Mouse (Mus musculus): ENCODE measurements around the gene Gas2l2. TPM values are rescaled to one million over a fixed set of nuclear protein-coding genes. Genes with fewer than 3 reads are reported as not detected.

Gas2l2 gene
- 3.4 and 3.5 TPM in 2 replicates for polyA plus RNA-seq (2012; rRNA removed)

GRCm38 (mm10) chr11:83429355-83429754 lies at the start of gene Gas2l2:
Gas2l2 (minus strand) TSS chr11:83429455.

DNA sequence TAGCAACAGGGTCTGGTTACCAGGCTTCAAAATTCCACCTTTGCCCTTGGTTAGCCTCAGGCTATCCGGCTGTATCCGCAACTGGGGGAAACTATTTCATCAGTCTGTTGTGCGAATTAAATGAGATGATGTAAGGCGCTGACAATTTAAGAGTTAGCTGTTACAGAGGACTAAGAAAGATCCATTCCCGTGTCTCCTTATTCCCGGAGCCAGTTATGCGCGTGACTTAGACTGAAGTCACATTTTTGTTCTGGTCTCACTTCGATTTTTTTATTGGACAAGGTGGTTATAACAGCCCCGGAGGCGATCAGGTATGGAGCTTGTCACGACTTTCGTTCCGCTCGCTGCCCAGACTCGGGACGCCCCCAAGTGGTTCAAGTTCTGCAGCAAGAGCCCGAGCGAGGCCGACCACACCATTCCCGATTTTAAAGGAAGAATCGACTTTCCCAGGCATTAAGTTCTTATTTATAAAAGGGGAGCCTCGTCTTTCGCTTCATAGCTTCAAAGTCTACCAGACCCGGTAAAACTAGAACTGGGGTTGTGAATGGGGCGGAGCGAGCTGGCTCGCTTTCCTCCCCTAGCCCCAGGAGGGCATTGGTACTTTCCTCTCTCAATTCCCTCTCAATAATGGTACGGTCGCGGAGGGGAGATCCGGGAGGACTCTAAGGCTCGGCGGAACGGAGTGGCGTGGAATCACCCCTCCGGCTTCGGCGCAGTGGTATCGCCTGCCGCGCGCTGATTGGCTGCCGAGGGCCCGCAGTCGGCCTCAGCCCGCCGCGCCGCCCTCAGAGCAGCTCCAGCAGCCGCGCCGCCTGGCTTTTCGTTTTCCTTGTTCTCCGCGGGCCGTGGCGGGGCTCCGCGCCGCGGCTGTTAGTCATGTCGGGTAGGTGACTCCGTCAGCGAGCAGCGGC lies 43.3 kb upstream of the Gas2l2 start, which contains the start of gene Taf15:
TSS of gene Taf15 (plus strand) at position 763 of the 911 bp plus-strand sequence.

GRCm38 (mm10) chr11:83462711-83463244 lies 33.5 kb upstream of the Gas2l2 start, which contains the start of gene Mmp28:
Mmp28 (minus strand) TSS chr11:83463071.

DNA sequence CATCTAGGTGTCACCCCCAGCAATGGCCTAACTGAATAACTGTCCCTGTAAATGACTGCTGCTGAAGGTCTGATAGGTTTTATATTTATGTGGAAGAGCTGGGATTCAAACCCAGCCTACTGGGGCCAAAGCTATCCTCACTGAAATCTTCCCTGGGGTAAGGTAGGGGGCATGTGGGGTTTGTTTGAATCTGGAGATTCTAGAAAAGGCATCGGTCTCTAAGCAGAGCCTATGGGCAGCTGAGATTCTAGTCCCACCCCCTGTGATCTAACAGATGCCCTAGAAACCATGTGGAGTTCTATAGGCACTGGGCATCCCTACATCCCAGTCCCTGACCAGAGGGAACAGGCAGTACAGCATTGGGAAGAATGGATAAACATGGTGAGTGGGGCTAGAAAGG lies 8.1 kb upstream of the Gas2l2 start, which contains the start of gene 1700020L24Rik:
TSS of gene 1700020L24Rik (plus strand) at position 301 of the 400 bp plus-strand sequence.

GRCm38 (mm10) chr11:83409087-83409754 lies 20.0 kb downstream of the Gas2l2 start, which contains the start of gene Rasl10b:
Rasl10b (plus strand) TSS chr11:83409137.

Other genes with a start within 250 kb of the Gas2l2 start
- gene Slfn3, start 238.1 kb downstream of the Gas2l2 start, polyA plus RNA-seq (2012; rRNA removed): 0.21 and 0.32 TPM in 2 replicates
- gene Slfn14, start 142.7 kb downstream of the Gas2l2 start, polyA plus RNA-seq (2012; rRNA removed): 0.58 and 0.93 TPM in 2 replicates
- gene Ap2b1, start 130.4 kb downstream of the Gas2l2 start, polyA plus RNA-seq (2012; rRNA removed): 31.6 and 37.4 TPM in 2 replicates
- 8.9 and 9.3 TPM in 2 replicates for gene Pex12, start 126.9 kb downstream of the Gas2l2 start, polyA plus RNA-seq (2012; rRNA removed)
- gene Rasl10b, start 20.3 kb downstream of the Gas2l2 start, polyA plus RNA-seq (2012; rRNA removed): 3.0 TPM in 2 replicates
- 0.41 and 0.51 TPM in 2 replicates for gene 1700020L24Rik, start 8.2 kb upstream of the Gas2l2 start, polyA plus RNA-seq (2012; rRNA removed)
- 8.9 and 11.6 TPM in 2 replicates for gene Mmp28, start 33.6 kb upstream of the Gas2l2 start, polyA plus RNA-seq (2012; rRNA removed)
- 2.2 and 2.3 TPM in 2 replicates for gene Taf15, start 43.6 kb upstream of the Gas2l2 start, polyA plus RNA-seq (2012; rRNA removed)
- gene Heatr9, start 92.7 kb upstream of the Gas2l2 start, polyA plus RNA-seq (2012; rRNA removed): not detected in 2 replicates
- 16.5 and 41.1 TPM in 2 replicates for gene Ccl5, start 101.1 kb upstream of the Gas2l2 start, polyA plus RNA-seq (2012; rRNA removed)
- 0.57 and 1.0 TPM in 2 replicates for gene Ccl9, start 149.2 kb upstream of the Gas2l2 start, polyA plus RNA-seq (2012; rRNA removed)
- gene Ccl6, start 163.6 kb upstream of the Gas2l2 start, polyA plus RNA-seq (2012; rRNA removed): 4.4 and 6.0 TPM in 2 replicates
- gene Rpl9-ps1, start 216.2 kb upstream of the Gas2l2 start, polyA plus RNA-seq (2012; rRNA removed): not detected in 2 replicates
- gene Ccl3, start 219.9 kb upstream of the Gas2l2 start, polyA plus RNA-seq (2012; rRNA removed): 3.2 and 3.7 TPM in 2 replicates
- 1.7 and 3.3 TPM in 2 replicates for gene Ccl4, start 233.1 kb upstream of the Gas2l2 start, polyA plus RNA-seq (2012; rRNA removed)

Measured in ovary, adult 2 months (tissue).